Mouse (Mus musculus): Measurements from ENCODE around the gene Slc24a4. TPM values are rescaled to one million over a fixed set of nuclear protein-coding genes. Genes with fewer than 3 reads are reported as not detected.

The Slc24a4 gene
- polyA plus RNA-seq, 1 experiment from 2014 or later = 10.2 TPM

DNA sequence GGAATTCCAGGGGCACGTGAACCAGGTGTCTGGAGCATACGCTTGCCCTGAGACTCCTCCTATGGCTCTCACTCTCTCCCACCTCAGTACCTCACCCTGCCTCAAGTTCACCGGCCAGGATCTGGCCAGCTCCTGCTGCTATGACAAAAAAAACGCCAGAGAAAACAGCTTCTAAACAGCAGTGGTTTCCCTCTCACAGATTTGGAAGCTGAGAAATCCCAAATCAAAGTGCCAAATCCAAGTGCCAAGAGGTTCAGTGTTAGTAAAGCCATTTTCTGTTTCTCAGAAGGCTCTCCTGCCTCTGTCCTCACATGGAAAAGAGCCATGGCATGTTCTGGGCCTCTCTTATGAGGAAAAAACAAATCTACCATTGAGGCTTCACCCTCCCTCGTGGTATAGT is 166.1 kb downstream of the Slc24a4 start:
- Histone ChIP-seq H3K27me3 (replicated peaks; ENCODE audit: insufficient read depth, low read length) (no peaks in the 10 kb centered on the region), H3K4me3 (ENCODE audit: low read depth, low read length) (no peak overlapping the region), H3K4me1 (ENCODE audit: insufficient read depth, low read depth, low read length) (peaks cover 26% of the 10 kb centered on the region), H3K27ac (ENCODE audit: low read length) (peak overlapping the region; percentile 16; the same call in 1 of the 2 replicates), H3K36me3 (ENCODE audit: insufficient read depth, low read length) (no peaks in the 10 kb centered on the region), H3K9me3 (ENCODE audit: low read length) (no peaks in the 10 kb centered on the region), H3K9ac (replicated peaks; ENCODE audit: low read depth) (no peak overlapping the region), H3K4me2 (replicated peaks; ENCODE audit: low read depth, low read length) (no peak overlapping the region)
- ATAC-seq (no peak; the same call in 1 of the 2 replicates), DNase-seq (ENCODE audit: low spot score) (no peak)
- 74% methylated on average over 5 of the region's 5 CpGs for WGBS
- TF ChIP-seq EP300 (IDR thresholded peaks at IDR 0.05) (no peak), CTCF (IDR thresholded peaks at IDR 0.05) (no peak)

DNA sequence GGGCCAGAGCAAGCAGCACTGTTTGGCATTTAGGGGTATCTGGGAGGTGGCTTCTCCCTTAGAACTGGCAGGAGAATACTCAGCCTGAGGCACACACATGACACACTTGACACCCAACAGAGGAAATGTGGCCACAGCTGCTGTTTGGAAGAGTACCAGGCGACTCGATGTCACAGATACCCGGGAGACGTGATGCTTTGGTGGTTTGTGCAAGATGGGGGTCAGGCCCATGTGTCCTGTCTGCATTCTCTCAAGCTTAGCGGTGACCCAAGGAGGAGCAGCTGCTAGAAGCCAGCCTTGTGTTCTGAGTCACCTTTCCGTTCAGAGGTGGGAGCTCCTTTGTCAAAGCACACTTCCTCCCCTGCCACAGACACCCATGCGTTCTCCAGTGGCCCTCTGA is 166.7 kb downstream of the Slc24a4 start:
- H3K9me3 ChIP-seq (ENCODE audit: low read length) = no peaks in the 10 kb centered on the region
- WGBS = 37% methylated on average over 7 of the region's 7 CpGs
- no peak overlapping the region for H3K4me2 ChIP-seq (replicated peaks; ENCODE audit: low read depth, low read length)
- H3K9ac ChIP-seq (replicated peaks; ENCODE audit: low read depth) = no peak overlapping the region
- no peak overlapping the region for H3K27ac ChIP-seq (ENCODE audit: low read length)
- TF ChIP-seq EP300 (IDR thresholded peaks at IDR 0.05) (peak; percentile 75), CTCF (IDR thresholded peaks at IDR 0.05) (0 out of 2 replicates have a peak, but pooled peaks have one; percentile 2)
- H3K27me3 ChIP-seq (replicated peaks; ENCODE audit: insufficient read depth, low read length) = no peaks in the 10 kb centered on the region
- DNase-seq (ENCODE audit: low spot score) = peak; percentile 90
- peak; percentile 75 for ATAC-seq
- H3K4me3 ChIP-seq (ENCODE audit: low read depth, low read length) = no peak overlapping the region
- no peaks in the 10 kb centered on the region for H3K36me3 ChIP-seq (ENCODE audit: insufficient read depth, low read length)
- H3K4me1 ChIP-seq (ENCODE audit: insufficient read depth, low read depth, low read length) = peaks cover 25% of the 10 kb centered on the region

DNA sequence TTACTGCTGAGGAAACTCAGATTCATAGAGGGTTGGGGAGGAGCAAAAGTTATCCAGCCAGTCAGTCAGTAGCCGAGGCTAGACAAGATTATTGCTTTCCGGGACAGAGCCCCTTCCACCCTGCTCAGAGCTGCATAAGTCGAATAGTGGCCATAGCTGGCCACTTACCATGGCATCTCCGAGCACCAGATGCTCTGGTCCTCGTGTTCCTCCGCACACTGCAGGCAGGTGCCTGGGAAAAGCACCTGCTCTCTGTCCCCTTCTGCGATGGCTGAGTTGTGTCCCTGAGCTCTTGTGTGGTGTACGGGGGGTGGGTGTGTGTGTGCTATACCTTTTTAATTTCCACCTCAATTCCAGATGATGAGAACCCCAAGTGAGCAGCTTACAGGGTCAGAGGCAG is 167.1 kb downstream of the Slc24a4 start:
- no peak for TF ChIP-seq CTCF (IDR thresholded peaks at IDR 0.05)
- no peak for TF ChIP-seq EP300 (IDR thresholded peaks at IDR 0.05)
- Histone ChIP-seq H3K27me3 (replicated peaks; ENCODE audit: insufficient read depth, low read length) (no peaks in the 10 kb centered on the region), H3K9ac (replicated peaks; ENCODE audit: low read depth) (no peak overlapping the region), H3K9me3 (ENCODE audit: low read length) (no peaks in the 10 kb centered on the region), H3K27ac (ENCODE audit: low read length) (peak overlapping the region; percentile 8; the same call in 1 of the 2 replicates), H3K4me2 (replicated peaks; ENCODE audit: low read depth, low read length) (no peak overlapping the region), H3K4me1 (ENCODE audit: insufficient read depth, low read depth, low read length) (peaks cover 25% of the 10 kb centered on the region), H3K36me3 (ENCODE audit: insufficient read depth, low read length) (no peaks in the 10 kb centered on the region), H3K4me3 (ENCODE audit: low read depth, low read length) (no peak overlapping the region)
- WGBS = 82% methylated on average over 8 of the region's 8 CpGs
- ATAC-seq (no peak), DNase-seq (ENCODE audit: low spot score) (no peak)

DNA sequence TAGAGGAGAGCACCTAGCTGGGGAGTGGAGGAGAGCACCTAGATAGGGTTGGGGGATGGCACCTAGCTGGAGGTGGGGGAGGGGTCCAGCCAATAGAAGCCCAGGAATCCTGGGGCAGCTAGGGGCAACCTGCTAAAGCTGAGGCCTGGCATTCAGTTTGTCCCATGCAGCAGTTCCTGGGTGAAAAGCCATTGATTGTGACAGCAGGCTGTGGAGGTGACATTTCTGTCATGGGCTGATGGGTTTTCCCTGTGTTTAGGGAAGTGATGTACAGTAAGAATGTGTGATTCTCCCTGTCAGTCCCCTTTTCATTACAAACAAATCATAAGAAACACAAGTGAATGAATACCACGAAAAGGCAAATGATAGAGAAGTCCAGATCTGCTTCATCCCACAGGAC is 167.8 kb downstream of the Slc24a4 start:
- ATAC-seq (no peak), DNase-seq (ENCODE audit: low spot score) (peak; percentile 29)
- no peak overlapping the region for H3K4me2 ChIP-seq (replicated peaks; ENCODE audit: low read depth, low read length)
- peak overlapping the region; percentile 51; the same call in 1 of the 2 replicates for H3K27ac ChIP-seq (ENCODE audit: low read length)
- no peak for TF ChIP-seq CTCF (IDR thresholded peaks at IDR 0.05)
- no peak for TF ChIP-seq EP300 (IDR thresholded peaks at IDR 0.05)
- no peaks in the 10 kb centered on the region for H3K9me3 ChIP-seq (ENCODE audit: low read length)
- 67% methylated on average over 1 of the region's 1 CpGs for WGBS
- no peaks in the 10 kb centered on the region for H3K27me3 ChIP-seq (replicated peaks; ENCODE audit: insufficient read depth, low read length)
- H3K36me3 ChIP-seq (ENCODE audit: insufficient read depth, low read length) = no peaks in the 10 kb centered on the region
- H3K4me3 ChIP-seq (ENCODE audit: low read depth, low read length) = no peak overlapping the region
- peaks cover 25% of the 10 kb centered on the region for H3K4me1 ChIP-seq (ENCODE audit: insufficient read depth, low read depth, low read length)
- H3K9ac ChIP-seq (replicated peaks; ENCODE audit: low read depth) = no peak overlapping the region

DNA sequence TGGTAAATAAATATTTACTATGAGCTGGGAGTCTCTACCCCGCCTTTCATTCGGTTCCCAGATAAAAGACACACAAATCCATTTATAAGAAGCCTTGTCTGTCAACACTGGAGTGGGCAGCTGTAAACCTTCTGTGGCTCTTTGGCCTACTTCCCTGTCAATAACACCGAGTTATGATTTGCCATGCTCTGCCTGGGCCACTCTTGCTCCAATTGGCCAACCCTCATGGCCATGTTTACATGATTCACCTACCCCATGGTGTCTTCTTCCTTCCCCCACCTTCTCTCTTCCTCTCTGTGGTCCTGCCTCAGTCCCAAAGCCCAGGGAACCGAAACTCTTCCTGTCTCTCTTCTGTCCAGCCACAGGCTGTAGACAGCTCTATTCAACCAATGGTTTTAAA is 168.4 kb downstream of the Slc24a4 start:
- H3K36me3 ChIP-seq (ENCODE audit: insufficient read depth, low read length) = no peaks in the 10 kb centered on the region
- H3K9me3 ChIP-seq (ENCODE audit: low read length) = no peaks in the 10 kb centered on the region
- no peak overlapping the region for H3K4me3 ChIP-seq (ENCODE audit: low read depth, low read length)
- 41% methylated on average over 4 of the region's 4 CpGs for WGBS
- peaks cover 26% of the 10 kb centered on the region for H3K4me1 ChIP-seq (ENCODE audit: insufficient read depth, low read depth, low read length)
- ATAC-seq = peak; percentile 16; the same call in 1 of the 2 replicates
- H3K9ac ChIP-seq (replicated peaks; ENCODE audit: low read depth) = no peak overlapping the region
- peak; percentile 65 for DNase-seq (ENCODE audit: low spot score)
- H3K27ac ChIP-seq (ENCODE audit: low read length) = peak overlapping the region; percentile 51
- no peak overlapping the region for H3K4me2 ChIP-seq (replicated peaks; ENCODE audit: low read depth, low read length)
- H3K27me3 ChIP-seq (replicated peaks; ENCODE audit: insufficient read depth, low read length) = no peaks in the 10 kb centered on the region
- TF ChIP-seq EP300 (IDR thresholded peaks at IDR 0.05) (0 out of 2 replicates have a peak, but pooled peaks have one; percentile 10), CTCF (IDR thresholded peaks at IDR 0.05) (no peak)

DNA sequence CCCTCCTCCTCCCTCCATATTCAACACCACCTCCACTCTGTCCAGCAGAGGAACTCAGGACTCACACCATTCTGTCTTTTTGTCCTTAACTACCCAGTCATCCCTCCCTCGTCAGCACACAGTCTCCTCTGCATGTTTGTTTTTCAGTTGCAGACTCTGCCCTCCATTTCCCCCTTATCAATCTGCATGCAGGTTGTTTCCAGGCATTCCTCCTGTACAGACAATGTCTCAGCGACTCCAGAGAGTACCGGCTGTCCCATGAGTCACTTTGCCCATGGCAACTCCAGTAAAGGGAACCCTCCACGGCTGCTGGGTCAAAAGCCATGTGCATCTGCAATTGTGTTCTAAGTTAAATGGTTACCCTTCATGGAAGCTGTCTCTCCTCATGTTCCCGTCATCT is 170.7 kb downstream of the Slc24a4 start:
- Histone ChIP-seq H3K4me2 (replicated peaks; ENCODE audit: low read depth, low read length) (no peak overlapping the region), H3K36me3 (ENCODE audit: insufficient read depth, low read length) (no peaks in the 10 kb centered on the region), H3K9me3 (ENCODE audit: low read length) (no peaks in the 10 kb centered on the region), H3K4me3 (ENCODE audit: low read depth, low read length) (no peak overlapping the region), H3K4me1 (ENCODE audit: insufficient read depth, low read depth, low read length) (peaks cover 30% of the 10 kb centered on the region; the same call in 1 of the 2 replicates), H3K27ac (ENCODE audit: low read length) (no peak overlapping the region), H3K27me3 (replicated peaks; ENCODE audit: insufficient read depth, low read length) (no peaks in the 10 kb centered on the region), H3K9ac (replicated peaks; ENCODE audit: low read depth) (no peak overlapping the region)
- no peak for ATAC-seq
- TF ChIP-seq CTCF (IDR thresholded peaks at IDR 0.05) (no peak), EP300 (IDR thresholded peaks at IDR 0.05) (peak; percentile 50; the same call in 1 of the 2 replicates)
- WGBS = 47% methylated on average over 5 of the region's 5 CpGs
- DNase-seq (ENCODE audit: low spot score) = peak; percentile 25

DNA sequence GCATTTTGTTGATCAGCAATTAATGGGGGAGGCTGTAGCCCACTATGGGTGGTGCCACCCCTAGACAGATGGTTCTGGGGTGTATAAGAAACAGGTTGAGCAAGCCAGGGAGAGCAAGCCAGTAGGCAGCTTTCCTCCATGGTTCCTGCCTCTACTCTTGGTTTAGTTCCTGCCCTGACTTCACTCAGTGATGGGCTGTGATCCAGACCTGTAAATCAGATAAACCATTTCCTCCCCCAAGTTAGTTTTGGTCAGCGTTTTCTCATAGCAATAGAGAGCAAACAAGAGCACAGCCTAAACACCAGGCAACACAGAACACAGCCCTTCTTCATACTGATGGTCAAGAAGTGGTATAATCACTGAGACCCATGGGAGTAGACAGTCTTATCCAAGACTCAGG is 173.1 kb downstream of the Slc24a4 start:
- no peak for DNase-seq (ENCODE audit: low spot score)
- Histone ChIP-seq H3K4me2 (replicated peaks; ENCODE audit: low read depth, low read length) (no peak overlapping the region), H3K27me3 (replicated peaks; ENCODE audit: insufficient read depth, low read length) (no peaks in the 10 kb centered on the region), H3K9me3 (ENCODE audit: low read length) (no peaks in the 10 kb centered on the region), H3K27ac (ENCODE audit: low read length) (peak overlapping the region; percentile 82), H3K4me3 (ENCODE audit: low read depth, low read length) (no peak overlapping the region), H3K36me3 (ENCODE audit: insufficient read depth, low read length) (no peaks in the 10 kb centered on the region), H3K9ac (replicated peaks; ENCODE audit: low read depth) (no peak overlapping the region), H3K4me1 (ENCODE audit: insufficient read depth, low read depth, low read length) (peaks cover 30% of the 10 kb centered on the region; the same call in 1 of the 2 replicates)
- no peak for ATAC-seq
- WGBS = 45% methylated on average over 1 of the region's 1 CpGs
- no peak for TF ChIP-seq EP300 (IDR thresholded peaks at IDR 0.05)
- TF ChIP-seq CTCF (IDR thresholded peaks at IDR 0.05) = no peak

Measured in lung, postnatal 0 days (tissue).